Mouse (Mus musculus): Measurements from ENCODE around the gene Porcn.

Gene Porcn

GRCm38 (mm10) chrX:8206694-8207197, 421 bp upstream of the Porcn start:
- in situ Hi-C loops (cut with MboI; ENCODE audit: low sequenced_read_pairs) = no loop called here

- in situ Hi-C loops (cut with MboI; ENCODE audit: low sequenced_read_pairs) = no loop called here
These were observed 774 bp downstream of the Porcn start for GRCm38 (mm10) chrX:8205551-8205950.

GRCm38 (mm10) chrX:8205088-8205487, 1.2 kb downstream of the Porcn start:
- in situ Hi-C loops (cut with MboI; ENCODE audit: low sequenced_read_pairs) = no loop called here

GRCm38 (mm10) chrX:8204076-8204475, 2.2 kb downstream of the Porcn start:
- in situ Hi-C loops (cut with MboI; ENCODE audit: low sequenced_read_pairs) = no loop called here

GRCm38 (mm10) chrX:8203105-8203504, 3.2 kb downstream of the Porcn start:
- in situ Hi-C loops (cut with MboI; ENCODE audit: low sequenced_read_pairs) = no loop called here

- in situ Hi-C loops (cut with MboI; ENCODE audit: low sequenced_read_pairs) = no loop called here
These were observed 13.0 kb downstream of the Porcn start, which contains the start of gene Ebp for GRCm38 (mm10) chrX:8193419-8193723. TSS of gene Ebp (minus strand) at chrX:8193512.

DNA sequence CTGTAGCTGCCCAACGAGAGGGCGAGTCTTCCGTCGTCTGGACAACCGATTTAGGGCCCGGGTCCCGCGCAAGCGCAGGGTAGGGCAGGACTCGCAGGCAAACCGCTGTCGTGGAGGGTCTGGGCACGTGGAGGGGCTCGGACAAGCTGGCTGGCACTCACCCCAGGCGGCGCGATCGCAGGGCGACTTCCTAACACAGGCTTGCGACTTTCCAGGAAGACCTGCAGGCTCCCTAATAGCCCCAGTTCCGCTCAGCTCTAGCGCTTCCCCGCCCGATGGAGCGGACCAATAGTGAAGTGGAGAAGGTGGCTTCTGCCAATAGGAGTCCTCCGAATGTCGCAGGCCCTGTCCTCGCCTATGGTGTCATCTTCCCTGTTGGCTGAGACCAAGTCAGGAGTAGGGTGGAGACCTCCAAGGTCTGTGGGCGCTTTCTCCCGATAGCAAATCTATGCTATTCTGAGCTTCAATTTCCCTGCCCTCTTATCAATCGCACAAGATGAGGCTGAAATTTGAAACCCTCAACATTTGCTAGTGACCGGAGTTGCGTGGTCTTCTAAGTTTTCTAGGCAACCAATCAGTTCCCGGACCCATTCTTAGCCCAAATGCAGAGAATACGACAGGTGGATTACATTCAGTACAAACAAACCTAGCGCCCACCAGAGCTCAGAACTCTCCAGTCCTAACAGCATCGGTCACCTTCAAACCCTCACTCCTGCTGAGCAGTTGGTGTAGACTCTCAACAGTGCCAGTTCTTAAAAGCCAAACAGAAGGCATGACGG, 13.5 kb downstream of the Porcn start:
- in situ Hi-C loops (cut with MboI; ENCODE audit: low sequenced_read_pairs) = no loop called here

DNA sequence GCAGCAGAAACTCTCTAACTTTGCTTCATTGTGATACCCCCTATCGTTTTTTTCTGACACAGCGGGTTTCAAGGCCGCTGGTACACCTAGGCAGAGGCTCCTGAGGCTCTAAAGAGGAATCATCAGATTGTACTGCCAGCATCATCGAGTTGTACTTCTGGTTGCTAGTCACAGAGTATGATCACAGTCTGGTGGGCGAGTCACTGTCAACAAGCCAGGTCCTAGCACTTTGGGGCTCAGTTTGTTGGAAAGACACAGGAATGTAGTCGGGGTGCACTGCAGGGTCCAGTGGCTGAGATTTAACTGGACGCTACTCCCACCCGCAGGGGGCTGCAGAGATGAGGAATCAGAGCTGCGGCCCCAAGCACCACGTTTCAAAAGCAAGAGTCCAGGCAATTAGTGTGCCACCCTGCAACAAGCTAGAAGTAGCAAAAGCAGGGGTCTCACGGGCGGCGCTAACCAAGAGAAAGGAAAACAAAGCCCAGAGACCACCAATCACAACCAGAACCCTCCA, 14.1 kb downstream of the Porcn start:
- in situ Hi-C loops (cut with MboI; ENCODE audit: low sequenced_read_pairs) = no loop called here

DNA sequence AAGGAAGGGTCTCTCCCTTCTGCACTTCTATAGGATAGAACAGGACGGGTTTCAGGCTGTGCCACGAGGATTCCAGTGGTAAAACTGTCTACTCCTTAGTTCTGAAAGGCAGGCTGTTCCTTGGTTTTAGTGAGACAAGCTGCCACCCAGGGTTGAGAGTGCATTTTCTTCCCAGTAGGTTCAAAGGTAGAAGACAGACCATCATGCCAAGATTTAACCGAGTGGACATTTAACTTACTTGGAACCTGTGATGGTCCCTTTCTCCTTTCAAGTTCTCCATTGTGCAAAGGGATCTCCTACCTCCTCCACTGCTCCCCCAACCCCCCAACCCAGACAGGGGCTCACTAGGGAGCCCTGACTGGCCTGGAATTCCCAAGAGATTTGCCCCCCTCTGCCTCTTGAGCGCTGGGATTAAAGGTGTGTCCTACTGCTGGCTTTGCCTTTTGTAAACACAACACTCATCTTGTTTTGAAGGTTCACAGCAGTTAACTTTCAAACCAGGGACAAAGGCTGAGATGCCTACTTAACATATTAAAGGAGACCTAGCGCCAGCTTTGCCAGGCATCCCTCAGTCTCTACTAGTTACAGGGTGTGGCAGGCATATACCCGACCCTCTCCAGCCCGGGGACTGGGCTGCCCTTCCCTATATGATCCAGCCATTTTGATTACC, 23.3 kb downstream of the Porcn start:
- in situ Hi-C loops (cut with MboI; ENCODE audit: low sequenced_read_pairs) = no loop called here

GRCm38 (mm10) chrX:8179646-8180045, 26.7 kb downstream of the Porcn start:
- in situ Hi-C loops (cut with MboI; ENCODE audit: low sequenced_read_pairs) = no loop called here

- in situ Hi-C loops (cut with MboI; ENCODE audit: low sequenced_read_pairs) = no loop called here
These were observed 27.5 kb downstream of the Porcn start for GRCm38 (mm10) chrX:8178871-8179270.

DNA sequence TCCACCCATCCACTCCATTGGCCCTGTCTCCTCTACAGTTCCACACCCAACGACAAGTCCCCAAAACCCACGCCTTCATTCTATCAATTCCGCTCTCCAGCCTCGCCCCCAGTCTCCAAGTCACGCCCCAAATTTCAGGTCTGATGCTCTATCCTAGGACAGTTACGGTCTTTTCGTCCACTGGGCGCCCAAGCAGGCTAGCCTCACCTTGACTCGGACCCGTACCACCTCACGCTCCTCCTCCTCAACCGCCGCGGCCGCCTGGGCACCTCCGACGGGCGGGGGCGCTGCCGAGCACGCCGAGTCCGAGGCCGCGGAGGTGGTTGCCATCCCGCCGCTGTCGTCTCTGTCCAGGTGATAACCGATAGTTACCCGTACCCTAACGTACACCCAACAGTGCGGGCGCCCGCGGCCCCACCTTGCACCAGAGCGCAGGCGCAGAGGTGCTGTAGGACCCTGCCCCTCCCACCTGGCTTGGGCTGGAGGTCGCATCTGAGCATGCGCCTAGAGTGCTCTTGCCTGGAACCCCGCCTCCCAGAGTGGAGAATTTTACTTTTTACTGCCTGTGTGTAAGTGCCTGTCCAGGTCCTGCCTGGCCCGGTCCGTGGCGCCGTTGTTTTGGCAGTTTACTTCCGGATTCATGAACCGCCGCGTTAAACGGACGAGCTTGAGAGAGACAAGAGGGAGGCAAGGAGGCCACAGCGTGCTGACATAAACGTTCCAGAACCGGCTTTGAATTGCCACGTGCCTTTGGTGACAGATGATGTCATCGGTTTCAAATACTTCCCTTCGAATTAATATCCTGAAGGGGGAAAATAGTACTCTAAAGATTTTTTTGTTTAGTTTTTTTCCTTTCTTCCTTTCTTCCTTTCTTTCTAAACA, 30.6 kb downstream of the Porcn start, which contains the start of gene Tbc1d25:
Gene Tbc1d25, minus strand, starts transcription at position 678 of the 882 bp plus-strand sequence.
- in situ Hi-C loops (cut with MboI; ENCODE audit: low sequenced_read_pairs) = no loop called here

DNA sequence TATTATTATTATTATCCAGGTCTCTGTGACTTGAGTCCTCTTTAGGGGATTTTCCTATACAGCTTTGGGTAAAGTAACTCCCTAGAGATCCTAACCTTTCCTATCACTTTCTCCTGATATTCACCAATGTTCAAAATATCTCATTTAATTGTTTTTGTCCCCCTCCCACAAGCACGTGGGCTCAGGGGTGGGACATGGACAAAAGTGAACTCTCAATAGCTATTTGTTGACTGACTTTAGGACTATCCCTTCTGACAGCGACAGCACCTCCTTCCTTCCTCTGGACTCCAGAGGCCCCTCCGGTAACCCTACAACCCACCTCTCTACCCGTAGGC, 31.2 kb downstream of the Porcn start:
- in situ Hi-C loops (cut with MboI; ENCODE audit: low sequenced_read_pairs) = no loop called here

DNA sequence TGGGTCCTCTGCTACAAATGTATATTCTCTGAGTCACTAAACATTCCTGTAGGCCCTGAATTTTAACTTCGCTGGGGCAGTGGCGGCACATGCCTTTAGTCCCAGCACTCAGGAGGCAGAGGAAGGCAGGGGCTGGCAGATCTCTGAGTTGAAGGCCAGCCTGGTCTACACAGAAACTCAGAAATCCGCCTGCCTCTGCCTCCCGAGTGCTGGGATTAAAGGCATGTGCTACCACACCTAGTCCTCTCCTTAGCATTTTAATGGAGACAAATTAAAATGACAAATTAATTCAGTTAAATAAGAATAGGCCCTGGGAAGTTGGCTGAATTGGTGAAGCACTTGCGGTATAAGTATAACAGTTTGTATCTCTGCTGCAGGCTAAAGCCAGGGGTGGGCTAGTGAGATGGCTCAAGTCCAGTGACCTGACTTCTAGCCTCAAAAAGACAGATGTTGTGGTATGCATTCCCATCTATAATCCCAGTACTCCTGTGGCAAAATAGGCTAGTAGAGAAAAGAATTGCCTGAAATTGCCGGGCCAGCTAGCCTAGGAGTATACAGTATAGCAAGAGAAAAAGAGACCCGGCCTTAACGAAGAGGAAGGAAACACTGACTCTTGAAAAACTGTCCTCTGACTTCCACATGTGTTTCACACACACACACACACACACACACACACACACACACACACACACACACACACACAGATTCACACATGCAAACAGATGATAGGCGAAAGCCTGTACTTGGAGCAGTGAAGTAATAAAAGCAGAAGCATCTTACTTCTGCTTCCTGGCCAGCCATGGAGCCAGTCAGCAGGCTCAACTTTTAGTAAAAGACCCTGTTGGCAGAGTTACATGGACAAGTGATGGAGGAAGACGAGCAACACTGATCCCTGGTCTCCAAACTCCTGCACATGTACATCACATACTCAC, 38.3 kb downstream of the Porcn start:
- in situ Hi-C loops (cut with MboI; ENCODE audit: low sequenced_read_pairs) = no loop called here

GRCm38 (mm10) chrX:8164471-8164870, 41.9 kb downstream of the Porcn start:
- in situ Hi-C loops (cut with MboI; ENCODE audit: low sequenced_read_pairs) = no loop called here

DNA sequence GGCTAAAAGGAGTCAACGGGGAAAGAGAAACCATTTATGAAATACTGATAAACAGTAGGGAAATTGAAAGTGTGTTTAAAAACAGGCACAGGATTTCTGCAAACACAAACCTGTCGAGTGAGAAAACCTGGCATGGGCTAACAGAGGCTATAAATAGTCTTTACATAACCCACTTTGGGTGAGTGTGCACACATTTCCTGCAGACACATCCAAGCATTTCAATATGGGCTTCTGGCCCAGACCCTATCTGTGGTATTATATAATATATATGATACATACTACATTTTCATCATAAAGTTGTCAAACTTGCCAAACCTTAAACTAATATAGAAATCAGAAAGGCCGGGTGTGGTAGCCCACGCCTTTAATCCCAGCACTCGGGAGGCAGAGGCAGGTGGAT, 43.2 kb downstream of the Porcn start:
- in situ Hi-C loops (cut with MboI; ENCODE audit: low sequenced_read_pairs) = no loop called here

DNA sequence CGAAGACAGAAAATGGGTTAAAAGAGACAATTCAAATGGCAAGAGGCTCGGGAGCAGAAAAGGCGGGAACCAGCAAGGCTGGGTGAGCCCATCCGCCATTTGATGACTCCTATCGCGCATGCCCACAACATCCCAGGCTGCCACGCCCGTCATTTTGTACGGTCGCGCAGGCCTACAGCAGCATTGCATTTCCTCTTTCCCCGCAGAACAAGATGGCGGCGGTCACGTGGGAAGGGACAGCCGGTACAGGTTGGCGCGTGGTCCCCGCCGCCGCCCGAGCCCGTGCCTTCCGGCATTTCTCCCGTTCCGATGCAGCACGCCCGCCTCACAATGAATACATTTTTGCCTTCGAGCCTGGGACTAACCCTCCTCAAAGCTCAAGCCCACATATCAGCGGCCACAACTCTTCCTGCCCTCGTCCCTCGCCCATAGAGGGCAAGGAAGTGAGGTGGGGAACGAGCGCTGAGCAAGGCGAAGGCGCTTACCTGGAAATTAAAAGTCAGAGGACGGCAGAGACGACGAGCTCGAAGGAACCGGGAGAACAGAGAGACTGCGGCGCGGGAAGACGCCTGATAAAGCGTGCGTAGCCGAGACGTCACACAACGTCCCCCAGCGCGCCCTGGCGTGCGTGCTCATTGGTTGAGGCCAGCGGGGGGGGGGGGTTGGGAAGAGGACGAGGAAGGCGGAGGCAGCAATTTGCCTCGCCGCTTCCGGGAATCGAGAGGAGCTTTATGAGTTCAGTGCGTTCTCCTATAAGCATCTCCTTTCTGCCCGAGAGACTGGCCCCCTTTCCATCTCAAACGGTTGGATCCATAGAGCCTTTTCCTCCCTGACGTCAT, 61.0 kb downstream of the Porcn start, which contains the start of gene Rbm3:
Gene Rbm3, minus strand, starts transcription at position 728 of the 839 bp plus-strand sequence.
- in situ Hi-C loops (cut with MboI; ENCODE audit: low sequenced_read_pairs) = no loop called here

All from CH12F3 (cell line).